Mouse (Mus musculus) activated CD4-positive, CD25-positive, alpha-beta regulatory T cell, adult 4 months (primary cell): ENCODE measurements around the gene Castor2. TPM values are rescaled to one million over a fixed set of nuclear protein-coding genes. Genes with fewer than 3 reads are reported as not detected.

Source experiments
- ATAC-seq: one replicate; pipeline ENCODE4 v1.8.0; 2017
- polyA plus RNA-seq, 2 experiments: library from polyadenylated mRNA; unstranded; fragments of 100-300 nt; shearing (Covaris generic); gene quantifications; one replicate each; pipeline ENCODE4 v1.2.1; 2017

Gene Castor2
- polyA plus RNA-seq, 2 experiments from 2014 or later: 4.3 to 4.6 TPM

DNA sequence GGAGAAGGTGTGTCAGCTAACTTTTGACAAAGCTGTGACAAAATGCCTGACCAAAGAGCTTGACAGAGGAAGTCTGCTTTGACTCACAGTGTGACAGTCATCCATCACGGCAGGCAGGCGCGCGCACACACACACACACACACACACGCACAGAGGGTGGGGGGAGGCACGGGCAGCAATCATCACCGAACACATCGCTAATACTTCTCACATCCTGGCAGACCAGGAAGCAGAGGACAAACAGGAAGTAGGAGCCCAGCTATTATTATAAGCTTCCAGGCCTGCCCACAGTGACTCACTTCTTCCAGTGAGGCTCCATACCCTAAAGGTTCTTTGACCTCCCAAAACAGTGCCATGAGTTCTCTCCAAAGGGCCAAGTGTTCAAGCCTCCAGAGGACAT, 6.3 kb downstream of the Castor2 start:
- ATAC-seq: peak; percentile 40

DNA sequence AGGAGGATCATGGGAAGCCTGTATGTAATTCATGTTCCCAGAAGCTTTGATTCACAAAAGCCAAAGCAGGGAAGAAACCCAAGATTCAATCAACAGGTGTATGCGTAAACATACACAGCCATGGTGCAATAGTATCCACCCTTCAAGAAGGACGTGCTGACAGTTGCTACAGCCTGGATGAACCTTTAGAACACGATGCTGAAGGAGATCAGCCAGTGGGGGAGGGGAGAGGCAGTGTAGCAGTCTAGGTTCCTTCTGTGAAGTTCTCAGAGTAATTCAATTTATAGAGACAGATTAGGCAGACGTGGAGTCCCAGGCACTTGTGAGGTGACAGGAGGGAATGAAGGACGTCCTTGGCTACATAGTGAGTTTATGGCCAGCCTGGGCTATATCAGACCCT, 15.5 kb downstream of the Castor2 start:
- ATAC-seq: no peak

DNA sequence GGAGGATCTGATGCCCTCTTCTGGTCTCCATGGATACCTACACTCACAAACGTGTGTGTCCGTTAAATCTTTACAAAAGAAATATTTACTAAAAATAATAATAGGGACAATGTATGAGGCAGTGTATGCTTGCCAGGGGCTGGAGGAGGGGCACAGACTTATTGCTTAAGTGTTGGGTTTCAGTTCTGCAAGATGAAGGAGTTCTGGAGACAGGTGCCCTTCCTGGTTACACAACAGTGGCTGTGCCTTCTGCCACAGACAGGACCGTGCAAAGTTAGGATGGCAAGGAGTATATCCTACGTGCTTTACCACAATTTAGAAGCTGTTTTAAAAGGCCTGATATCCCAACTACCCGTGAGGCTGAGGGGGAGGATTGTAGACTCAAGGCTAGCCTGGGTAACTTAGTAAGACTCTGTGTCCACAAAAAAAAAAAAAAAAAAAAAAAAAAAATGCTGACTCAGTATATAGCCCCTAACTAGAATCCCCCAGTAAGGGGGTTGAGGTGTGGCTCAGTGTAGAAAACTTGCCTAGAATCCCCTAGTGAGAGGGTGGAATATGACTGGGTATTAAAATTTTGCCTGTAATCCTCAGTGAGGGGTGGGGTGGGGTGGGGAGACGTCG, 16.2 kb downstream of the Castor2 start:
- ATAC-seq: no peak

DNA sequence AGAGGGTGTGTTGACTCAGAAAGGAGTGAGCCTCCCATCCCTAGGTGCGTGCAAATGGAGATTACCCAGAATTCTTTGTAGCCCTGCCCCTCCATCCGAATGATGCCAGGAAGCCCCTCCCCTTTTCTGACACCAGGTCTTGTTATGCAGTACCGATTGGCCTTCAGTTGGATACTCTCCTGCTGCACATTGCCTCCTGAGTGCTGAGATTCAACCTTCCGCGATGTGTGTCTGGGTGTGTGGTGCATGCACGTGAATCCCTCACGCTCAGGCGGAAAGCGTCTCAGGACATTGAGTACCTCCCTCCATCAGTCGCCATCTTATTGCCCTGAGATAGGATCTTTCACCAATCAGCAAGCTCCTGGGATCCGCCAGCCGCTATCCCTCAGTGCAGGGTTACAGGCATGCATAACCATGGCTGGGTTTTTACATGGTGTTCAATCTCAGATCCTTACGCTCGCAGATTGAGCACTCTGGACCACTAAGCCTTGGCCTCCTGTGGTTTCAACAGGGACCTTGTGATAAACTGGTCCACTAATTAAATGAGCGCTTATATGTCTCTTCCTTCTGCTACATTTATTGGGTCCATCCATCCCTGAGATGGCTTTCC, 19.4 kb downstream of the Castor2 start:
- no peak for ATAC-seq

DNA sequence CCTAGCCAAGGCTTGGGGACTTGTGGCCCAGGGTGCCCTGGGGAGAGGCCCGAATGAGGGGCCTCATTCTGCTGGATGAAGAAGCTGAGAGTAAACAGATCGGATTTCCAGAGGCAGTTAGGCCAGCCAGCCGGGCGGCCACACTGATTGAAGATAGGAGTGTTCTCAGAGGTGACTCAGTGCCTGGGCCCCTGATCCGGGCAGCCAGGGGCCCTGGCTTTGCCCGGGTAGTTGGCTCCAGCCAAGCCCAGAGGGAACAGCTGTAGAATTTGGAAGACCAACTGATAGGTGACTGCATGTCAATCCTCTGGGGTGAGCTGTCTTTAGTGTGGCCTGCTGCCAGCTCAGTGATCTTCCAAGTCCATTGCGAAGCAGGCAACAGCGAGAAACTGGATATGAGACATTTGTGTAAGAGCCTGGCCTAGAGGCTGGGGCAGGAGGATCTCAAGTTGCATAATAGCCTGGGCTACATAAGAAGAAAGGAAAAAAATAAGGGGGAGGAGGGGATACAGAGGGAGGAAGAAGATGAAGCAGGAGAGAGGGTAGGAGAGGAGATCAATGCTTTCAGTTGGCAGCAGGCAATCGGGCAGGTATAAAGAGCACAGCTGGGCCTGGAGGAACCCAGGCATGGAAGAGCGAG, 20.1 kb downstream of the Castor2 start:
- no peak for ATAC-seq

DNA sequence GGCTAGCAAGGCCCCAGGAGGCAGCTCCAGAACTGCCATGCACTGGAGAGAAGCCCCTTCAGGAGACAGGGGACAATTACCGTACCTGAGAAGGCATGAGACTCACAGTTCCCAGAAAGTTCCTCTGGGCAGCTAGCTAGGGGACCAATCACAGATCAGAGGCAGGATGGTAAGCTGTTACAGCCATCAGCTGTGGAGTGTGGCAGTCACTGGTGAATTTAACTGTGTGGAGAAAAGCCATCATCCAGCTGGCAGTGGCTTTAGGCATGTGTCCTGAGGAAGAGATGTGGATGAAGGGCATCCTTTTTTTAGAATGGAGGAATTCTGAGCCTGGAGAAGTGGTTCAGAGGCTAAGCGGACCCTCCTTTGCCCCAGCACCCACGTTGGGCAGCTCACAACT, 20.6 kb downstream of the Castor2 start:
- no peak for ATAC-seq

DNA sequence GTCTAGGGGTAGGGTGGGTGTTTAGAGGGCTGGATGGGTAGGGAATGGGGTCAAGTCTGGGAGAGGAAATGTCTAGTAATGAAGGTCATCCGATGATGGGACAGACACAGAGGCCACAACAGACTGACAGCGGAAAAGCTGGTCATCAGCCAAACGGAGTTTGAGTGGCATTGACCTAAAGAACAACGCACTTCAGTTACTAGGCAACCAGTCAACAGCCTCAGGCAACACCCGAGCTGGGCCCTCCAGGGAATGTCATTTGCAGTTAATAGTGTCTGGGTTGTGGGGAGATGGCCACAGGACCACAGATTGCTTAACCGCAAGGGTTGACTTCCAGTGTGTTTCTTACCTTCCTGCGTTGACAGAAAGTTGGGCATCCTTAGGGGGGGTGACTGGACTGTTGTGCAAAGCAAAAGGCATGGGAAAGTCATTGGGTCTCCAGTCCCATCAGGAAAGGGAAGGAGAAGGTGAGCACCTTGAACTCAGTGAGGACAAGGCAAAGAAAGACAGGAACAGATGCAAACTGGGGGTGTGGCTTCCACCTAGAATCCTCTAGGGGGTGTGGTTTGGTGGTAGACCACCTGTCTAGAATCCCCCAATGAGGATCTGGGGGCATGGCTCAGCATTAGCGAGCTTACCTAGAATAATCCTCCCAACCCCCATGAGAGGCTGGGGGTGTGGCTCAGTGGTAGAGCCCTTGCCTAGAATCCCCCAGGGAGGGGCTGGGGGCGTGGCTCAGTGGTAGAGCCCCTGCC, 21.8 kb downstream of the Castor2 start:
- no peak for ATAC-seq

DNA sequence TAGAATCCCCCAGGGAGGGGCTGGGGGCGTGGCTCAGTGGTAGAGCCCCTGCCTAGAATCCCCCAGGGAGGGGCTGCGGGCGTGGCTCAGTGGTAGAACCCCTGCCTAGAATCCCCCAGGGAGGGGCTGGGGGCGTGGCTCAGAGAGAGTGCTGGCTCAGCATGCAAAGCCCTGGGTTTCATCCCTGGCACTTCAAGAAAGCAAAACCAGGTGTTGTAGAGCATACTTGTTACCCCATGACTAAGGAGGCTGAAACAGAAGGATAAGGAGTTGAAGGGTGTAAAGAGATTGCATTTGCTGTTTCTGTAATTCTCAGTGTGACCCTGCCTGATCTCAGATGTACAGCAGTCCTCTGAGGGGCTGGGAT, 22.4 kb downstream of the Castor2 start:
- no peak for ATAC-seq

DNA sequence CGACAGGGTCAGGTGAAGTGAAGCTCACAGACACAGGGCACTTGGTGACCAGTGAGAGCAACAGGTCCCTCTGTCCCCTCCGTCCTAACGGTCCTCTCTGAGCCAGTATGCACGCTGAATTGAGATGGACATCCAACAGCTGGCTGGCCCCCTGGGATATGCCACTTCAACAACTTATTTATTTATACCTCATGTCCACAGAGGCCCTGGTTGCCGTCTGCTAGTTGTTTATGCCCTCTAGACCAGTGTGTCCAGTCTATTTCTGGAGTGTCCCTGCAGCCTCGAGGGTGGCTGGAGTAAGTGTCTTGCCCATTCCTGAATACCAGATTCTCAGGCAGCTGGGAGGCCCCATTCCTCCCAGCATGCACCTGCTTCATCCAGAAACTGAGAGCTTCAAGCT, 24.3 kb downstream of the Castor2 start:
- ATAC-seq: no peak

DNA sequence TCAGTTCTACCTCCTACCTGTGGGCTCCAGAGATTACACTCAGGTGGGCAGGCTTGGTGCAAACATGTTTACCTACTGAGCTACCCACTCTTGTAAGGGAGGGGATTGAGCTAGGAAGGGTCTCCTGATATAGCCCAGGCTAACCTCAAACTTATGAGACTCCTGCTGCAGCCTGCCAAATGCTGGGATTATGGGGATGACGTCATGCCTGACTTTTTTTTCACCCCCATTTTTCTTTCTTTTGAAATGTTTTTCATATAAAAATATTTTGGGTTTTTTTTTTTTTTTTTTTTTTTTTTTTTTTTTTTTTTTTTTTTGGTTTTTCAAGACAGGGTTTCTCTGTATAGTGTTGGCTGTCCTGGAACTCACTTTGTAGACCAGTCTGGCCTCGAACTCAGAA, 26.7 kb downstream of the Castor2 start:
- ATAC-seq: no peak

DNA sequence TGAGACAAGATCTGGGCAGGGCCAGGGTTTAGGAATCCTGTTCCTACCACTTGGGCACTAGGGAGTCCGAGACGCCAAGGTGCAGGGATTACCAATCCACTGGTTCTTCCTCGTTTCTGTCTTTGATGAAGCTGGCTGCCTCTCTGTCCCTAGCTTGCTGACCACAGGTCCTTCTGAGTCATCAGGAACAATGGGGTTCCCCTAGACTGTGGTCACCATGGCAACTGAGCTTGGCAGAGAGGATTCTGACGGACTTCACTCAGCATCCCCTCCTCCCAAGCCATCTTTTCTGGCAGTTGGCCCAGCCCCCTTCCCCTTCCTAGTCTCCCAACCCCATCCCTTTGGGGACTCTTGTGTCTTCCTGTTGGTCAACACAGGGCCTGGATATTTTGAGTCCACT, 32.1 kb downstream of the Castor2 start:
- no peak for ATAC-seq

DNA sequence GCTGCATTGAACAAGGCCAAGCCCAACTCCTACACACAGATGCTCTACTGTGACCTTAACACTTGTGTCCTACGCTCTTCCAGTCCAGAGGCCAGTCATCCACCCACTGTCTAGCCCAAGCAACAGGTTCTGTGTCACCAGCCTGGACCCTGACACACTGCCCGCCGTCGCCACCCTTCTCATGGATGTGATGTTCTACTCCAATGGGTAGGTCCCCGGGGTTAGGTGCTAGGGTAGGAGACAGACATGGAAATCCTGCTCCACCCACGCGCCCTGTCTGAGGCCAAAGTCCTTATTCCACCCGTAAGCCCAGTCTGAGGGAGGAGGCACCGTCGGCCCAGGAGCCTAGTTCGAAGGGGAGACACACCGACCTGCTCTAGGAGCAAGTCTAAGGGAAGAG, 36.5 kb downstream of the Castor2 start:
- ATAC-seq: no peak

DNA sequence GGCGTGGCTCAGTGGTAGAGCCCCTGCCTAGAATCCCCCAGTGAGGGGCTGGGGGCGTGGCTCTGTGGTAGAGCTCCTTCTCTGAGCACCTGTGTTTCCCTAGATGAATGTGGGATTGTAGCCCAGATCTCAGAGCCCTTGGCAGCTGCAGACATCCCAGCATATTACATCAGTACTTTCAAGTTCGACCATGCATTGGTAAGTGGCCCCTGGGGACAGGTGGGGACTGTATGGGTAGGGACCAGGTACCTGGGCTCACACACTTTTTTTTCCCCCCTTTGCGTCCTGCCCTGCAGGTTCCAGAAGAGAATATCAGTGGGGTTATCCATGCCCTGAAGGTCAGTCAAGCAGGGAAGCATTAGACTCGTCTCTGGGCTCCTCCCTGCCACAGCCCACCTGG, 38.4 kb downstream of the Castor2 start:
- no peak for ATAC-seq

DNA sequence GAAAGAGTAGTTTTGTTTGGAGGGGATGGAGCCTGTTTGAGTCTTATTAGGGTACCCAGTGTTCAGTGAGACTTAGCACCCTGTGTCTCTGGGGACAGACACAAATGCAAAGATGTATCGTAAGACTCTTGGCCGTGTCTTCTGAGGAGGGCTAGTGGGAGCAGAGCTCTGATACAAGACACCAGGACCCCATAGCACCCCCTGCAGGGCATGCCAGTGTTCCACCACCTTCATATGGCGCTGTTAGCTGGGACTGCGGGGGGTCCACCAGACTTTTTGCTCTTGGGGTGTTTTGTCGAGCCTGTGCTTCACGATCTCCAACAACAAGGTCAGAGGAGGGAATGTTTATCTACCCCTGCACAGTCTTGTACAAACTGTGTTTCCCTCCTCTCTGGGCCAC, 39.9 kb downstream of the Castor2 start:
- no peak for ATAC-seq

DNA sequence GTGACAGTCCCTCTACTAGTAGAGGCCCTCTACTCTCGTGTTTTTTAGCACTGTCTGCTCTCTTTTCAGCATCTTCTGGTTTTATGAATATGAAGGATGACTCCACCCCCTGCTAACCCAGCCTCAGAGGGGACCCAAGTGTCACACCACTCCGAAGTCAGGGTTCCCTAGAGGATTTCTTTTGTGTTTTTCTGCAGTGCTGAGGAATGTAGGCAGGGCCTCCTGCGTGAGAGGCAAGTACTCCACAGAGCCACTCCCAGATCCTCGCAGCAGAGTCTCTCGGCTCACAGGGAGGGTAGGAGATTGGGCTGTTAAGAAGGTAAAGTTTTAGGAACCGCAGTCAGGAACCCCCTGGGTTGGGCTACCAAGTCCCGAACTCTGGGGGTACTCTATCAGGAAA, 41.7 kb downstream of the Castor2 start:
- ATAC-seq: no peak

DNA sequence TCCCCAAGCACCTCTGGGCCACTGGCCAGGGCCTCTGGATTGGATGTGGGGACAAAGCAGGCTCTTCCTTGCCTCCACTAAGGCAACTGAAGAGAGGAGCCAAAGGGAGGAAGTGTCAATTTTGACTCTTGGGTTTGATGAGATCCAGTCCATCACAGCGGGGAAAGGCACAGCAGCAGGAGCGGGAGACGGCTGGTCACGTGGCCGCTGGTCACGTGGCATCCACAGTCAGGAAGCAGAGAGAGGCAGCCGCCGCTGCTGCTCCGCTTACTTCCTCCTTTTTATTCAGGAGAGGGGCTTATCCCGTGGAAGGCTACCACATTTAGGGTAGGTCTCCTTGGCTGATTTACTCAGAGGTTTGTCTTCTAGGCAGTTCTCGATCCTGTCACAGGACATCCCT, 42.9 kb downstream of the Castor2 start:
- ATAC-seq: no peak

DNA sequence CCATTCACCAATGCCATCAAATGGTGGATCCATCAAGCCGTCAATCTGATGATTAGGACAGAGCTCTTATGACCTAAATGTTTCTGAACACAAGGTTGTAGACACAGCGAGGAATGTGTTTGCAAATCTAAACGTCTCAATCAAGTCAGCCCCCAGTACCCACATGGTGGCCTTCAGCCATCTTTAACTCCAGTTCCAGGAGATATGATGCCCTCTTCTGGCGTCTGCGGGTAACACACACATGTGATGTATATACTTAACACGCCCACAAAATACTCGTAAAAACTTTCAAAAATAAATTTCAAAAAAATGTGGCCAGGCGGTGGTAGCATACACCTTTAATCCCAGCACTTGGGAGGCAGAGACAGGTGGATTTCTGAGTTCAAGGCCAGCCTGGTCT, 45.5 kb downstream of the Castor2 start:
- ATAC-seq: no peak

DNA sequence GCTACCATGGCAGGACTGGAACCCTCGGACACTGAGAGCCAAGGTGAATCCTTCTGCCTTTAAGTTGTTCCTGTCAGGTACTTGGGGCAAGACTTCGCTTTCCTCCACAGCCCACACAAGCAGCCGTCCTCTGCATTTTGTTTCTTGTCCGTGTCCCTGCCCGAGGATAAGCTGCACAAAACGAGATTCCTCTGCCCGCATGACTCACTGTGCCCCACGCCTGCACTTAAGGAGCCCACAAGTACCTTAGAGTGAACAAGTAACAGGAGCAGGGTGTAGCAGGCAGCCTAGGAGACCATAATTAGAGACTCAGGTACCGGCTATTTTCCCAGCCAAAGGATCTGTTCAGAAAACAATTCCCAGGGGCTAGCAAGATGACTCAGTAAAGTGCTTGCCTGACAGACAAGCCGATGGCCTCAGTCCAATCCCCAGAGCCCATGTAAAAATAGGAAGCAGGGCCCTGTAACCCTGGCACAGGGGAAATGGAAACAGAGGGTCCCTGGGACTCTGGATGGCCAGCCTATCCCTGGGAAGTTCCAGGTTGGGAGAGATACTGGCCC, 47.8 kb downstream of the Castor2 start:
- ATAC-seq: no peak

DNA sequence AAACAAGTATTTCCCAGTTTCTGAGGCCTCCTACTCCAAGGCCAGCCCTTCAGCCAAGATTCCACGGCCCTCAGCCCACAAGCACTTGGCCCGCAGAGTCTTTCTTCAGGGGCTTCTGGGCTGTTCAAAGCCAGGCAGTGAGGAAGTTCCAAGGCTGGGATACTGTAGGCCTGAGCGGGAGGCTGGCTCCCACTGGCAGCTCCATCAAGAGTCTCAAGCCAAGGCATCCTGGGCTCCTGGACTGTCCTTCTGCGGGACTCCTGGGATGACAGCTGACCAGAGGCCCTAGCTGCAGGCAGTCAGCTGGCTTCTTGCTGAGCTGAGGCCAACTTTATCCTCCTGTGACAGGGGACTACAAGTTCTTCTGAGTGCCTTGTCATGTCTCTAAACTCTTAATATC, 48.6 kb downstream of the Castor2 start:
- ATAC-seq: no peak

DNA sequence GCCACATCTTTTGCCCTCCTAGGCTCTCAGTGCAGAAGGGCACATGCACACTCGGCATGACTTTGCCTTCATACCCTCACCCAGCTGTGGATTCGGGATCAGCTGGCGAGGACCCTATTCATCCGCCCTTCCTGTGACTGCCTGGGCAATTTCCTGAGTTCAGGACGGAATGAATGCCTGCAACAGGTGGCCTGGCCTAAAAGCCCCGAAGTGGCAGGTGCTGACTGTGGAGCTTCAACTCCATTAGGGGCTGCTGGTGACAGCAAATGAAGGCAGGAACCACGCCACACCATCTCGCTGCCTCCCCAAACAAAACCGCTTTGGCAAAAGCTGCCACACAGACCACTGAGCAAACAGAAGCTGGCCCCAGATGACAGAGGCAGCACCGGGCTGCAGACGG, 52.4 kb downstream of the Castor2 start:
- no peak for ATAC-seq

DNA sequence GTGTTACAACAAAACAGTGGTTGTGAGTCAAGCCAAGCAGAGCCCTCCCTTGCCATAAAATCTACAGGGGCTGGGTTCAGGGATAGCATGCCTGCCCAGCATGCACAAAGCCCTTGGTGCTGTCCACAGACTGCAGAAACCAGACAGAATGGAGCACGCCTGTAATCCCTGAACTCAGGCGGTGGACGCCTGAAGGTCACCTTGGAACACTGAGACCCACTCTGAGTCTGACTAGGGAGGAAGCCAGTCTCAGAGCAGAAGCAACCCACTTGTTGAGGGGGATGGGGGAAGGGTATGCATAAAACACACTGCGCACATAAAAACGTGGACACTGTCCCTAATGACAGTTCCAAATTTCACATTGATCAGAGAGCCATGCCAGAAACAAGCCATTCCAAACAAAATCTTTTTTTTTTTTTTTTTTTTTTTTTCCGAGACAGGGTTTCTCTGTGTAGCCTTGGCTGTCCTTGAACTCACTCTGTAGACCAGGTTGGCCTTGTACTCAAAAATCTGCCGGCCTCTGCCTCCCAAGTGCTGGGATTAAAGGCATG, 56.5 kb downstream of the Castor2 start:
- ATAC-seq: no peak

DNA sequence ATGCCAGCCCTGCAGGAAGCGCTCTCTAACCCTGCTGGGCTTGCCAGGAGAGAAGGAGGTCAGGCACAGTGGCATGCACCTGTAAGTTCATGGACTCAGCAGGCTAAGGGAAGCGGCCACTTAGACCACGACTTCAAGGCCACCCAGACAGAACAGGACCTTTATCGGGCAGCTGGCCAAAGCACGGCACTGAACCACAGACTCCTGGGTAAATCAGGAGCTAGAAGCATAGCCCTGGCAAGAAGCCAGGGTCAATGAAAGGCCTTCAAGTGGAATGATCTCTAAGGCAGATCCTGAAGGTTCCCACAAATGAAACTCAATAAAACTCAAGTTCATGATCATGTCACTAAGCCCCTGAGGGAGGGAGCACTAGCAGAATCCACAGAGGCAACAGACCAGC, 65.2 kb downstream of the Castor2 start:
- no peak for ATAC-seq

DNA sequence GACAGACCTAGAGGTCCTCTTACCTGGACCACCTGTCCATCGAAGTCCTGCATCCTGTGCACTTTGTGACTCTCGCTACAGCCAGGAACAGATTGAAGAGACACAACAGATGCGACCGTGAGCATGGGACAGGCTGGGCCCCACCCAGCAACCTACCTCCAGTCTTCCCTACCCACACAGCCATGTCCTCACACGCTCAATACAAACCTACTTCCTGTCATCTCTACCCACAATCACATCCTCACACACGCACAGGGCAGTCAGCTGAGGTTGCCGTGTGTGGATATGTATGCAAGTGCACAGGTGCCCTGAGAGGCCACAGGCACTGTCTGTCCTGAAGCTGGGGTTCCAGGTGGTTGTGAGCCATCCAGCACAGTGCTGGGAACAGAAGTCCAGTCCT, 67.1 kb downstream of the Castor2 start:
- ATAC-seq: peak; percentile 93
